Mouse (Mus musculus): ENCODE measurements at regions not wholly inside any gene's neighbourhood (a gene's known extent, or its start where the extent isn't known, plus 50 kb on each side); places are given as distances from the start of the nearest gene placed in this dataset.

DNA sequence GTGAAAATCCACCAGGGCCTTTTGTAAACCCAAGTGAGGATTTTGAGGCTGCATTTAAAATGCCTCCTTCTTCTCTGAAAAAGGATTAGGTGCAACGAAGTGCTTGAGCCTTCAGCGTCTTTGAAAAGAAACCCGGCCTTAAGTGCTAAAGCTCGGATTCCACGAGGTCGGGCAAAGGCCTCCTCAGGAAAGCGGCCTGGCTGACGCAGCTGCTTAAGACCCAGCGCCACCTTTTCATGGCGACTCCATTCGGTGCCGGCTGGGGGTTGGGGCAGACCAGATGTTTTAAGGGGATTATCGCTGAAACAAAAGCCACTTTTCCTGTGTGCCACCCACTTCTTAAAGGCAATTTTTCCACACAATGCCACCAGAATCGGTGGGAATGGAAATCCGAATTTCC, 61.6 kb upstream of the 4932438H23Rik start:
- DNase-seq: no peak

DNA sequence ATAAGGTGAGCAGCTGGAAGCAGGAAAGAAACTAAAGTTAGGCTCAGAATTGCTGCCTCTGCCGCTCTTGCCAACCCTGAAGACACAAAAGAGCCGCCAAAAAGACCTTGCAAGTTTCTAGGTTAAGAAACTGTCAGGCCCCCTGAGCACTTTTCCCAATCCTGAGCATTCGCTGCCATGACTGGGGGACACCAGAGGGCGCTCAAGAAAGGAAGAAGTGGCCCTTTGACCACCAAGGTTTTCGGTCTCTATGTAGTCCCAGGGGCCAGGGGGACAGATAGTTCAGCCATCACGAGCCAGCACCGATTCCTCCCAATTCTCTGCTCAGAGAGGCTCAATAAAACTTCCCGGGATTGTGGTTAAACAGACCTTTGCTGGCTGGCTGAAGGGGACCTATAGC, 64.6 kb upstream of the Olig2 start:
- no peak for DNase-seq

DNA sequence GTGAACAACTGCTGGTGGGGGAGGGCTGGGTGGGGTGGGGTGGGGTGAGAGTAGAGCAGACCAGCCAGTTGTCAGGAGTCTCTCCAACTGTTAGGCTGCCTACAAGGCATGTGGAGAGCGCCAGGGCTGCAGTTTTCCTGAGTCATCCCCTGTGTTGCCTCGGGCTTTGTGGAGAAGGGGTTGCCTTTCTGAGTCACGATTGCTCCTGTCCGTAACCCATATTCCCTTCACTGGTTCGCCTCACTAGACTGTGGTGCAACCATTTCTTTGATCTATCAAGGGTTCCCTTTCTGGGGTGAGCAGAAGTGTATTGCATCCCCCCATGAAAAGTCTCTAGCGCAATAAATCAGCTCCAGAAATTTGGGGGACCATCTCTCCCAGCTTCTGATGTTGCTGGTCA, 63.6 kb upstream of the Olig2 start:
- DNase-seq: no peak

DNA sequence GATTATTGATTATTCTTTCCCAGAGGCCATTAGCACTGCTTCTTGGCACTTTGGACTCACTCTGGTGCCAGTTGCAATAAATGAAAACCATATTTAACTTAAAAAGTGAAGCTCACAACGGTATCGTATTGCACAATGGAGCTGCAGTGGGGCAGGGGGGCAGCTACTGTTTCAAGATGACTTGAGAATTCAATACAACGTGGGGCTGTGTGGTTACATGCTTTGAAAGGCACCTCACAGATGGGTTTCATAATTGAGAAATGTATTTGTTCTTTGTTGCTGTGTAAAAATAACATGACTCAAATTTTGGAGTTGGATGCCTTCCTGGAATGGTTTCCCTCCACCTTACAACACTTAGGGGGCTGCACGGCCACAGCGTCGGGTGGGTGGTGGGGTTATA, 62.9 kb upstream of the Olig2 start:
- no peak for DNase-seq

DNA sequence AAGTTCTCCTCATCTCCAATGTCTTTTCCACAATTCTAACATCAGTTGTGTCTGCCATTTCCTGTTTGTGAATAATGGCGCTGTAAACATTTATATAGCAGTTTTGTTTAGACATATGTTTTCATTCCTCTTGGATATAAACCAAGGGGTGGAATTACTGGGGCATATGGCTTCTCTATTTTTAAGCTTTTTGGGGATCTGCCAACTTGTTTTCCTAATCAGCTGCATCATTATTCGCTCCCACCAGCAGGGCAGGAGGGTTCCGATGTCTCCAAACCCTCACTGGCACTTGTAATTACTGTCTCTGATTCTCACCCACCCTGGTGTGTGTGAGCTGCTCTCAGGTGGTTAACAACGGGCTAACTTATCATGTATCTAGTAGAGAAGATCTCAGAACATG, 59.4 kb upstream of the Olig2 start:
- no peak for DNase-seq

DNA sequence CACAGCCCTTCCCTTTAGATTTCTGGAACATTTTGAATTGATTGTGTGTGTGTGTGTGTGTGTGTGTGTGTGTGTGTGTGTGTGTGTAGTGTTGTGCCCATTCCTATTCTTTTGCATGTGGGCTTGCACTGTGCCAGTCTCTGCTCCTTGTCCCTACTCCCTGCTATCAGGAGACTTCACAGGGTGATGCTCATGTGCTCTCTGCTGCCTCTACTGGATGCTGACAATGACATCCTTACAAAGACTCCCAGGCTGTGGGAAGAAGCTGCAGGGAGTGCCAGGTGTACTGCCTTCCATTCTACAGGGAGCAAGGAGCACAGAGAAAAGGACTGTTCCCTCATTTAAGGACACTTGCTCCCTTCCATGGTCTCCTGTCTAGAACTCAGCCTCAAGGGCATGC, 58.4 kb upstream of the Olig2 start:
- peak in 1 of 2 experiments; percentile 9 for DNase-seq

DNA sequence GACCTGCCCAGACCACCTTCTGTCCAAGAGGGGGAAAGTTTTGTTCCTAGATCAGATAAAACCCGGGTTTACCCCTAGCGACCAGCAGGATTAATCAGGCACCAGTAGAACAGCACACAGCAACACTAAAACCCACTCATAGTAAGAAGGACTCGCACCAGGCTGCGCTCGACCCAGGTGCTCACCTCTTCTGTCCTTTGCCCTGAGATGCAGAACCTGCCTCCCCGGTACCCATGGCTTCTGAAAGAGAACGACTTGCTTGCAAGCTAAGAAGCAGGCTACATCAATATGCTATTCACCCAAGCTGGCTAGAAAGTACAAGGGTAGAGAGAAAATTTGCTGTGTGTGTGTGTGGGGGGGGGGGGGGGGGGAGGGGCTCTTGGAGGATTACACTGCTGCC, 56.9 kb upstream of the Olig2 start:
- no peak for DNase-seq

DNA sequence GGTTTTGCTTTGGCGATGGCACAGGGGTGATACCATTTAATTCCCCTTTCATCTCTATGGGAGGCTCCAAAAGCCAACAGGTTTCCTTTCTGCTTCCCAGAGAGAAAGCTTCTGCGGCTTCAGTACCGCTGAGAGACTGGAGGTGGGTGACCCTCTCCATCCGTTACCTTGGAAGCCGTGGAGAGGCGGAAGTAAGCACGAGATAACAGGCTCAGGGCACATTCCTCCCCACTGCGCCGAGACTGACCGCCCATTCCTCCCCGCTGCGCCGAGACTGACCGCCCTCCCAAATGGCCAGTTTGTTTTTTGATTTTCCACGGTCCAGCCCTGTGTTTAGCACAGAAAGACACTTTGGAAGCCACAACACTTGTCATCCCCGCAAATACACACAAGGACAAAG, 55.4 kb upstream of the Olig2 start:
- DNase-seq: no peak

DNA sequence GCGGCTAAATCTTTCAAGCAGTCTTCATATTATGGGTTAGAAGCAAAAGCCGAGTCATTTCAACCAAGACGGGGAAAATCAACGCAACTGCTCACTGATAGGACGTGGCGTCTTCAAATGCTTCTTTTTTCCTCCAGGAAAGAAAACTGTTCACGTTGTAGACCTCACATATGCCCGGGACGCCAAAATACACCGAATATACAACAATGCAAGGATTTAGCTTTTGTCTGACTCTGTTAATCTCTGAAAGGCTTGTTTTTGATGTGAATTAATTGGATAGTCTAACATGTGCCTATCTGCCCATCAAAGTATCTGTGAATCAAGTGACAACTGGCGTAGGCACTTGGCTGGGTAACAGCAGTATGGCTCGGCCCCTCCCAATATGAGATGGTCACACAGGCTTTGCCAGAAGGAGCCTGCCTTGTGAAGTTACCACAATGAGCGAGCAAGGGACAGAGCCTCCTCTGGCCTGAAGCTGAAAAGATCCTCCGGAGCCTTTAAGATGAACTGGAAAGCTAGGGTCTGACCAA, 53.3 kb upstream of the Olig2 start:
- no peak for DNase-seq

DNA sequence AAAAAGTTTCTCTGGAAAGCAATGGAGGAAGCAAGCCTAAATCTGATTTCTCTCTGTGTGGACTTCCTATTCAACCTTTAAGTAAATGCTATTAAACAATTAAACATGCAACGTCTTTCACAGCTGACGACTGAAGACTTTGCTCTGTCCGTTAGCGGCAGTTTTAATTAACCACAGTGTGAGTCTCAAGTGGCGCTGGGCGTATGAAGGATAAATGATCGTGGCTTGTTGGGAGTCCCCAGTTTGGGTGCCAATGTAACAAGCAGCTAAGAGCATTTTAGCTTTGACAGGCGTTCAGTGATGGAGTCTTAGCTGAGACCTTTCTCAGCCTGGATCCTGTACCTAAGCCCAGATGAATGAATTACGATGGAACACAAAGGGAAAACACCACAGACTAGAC, 52.7 kb upstream of the Olig2 start:
- DNase-seq: no peak

DNA sequence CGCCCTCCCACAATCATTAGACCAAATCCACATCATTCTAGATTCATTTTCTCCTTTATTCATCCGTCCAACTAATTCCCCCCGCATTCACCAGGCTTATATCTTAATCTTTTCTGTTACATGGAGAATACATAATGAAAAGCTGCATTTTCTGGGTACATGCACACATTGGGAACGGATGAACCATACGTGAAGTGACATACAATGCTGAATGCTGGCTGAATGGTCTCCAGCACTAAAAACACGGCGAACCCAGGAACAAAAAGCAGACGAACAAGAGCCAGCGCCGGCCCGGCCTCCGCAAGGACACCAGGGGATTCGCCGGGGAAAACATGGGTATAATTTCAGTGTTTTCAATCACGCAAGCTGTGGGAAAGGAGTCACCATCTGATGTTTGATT, 52.0 kb upstream of the Olig2 start:
- DNase-seq: no peak

DNA sequence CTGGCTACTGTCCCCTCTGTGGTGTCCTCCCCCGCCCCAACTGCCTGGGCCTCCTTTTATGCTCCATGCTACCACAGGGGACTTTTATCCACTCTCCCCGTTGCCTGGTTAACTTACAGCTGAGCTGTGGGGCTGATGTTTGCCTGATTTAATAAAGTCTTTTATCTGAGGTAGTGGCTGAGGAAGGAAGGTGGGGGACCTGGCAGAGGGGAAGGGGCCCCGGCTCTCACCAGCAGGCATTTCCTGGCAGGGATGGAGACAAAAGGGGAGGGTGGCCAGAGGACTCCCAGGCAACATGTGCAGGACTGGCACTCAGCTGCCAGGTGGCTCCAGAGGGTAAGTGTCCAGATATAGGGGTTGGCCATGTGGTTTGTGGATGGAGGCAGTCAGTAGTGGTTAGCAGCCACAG, 51.4 kb upstream of the Olig2 start:
- DNase-seq: no peak

DNA sequence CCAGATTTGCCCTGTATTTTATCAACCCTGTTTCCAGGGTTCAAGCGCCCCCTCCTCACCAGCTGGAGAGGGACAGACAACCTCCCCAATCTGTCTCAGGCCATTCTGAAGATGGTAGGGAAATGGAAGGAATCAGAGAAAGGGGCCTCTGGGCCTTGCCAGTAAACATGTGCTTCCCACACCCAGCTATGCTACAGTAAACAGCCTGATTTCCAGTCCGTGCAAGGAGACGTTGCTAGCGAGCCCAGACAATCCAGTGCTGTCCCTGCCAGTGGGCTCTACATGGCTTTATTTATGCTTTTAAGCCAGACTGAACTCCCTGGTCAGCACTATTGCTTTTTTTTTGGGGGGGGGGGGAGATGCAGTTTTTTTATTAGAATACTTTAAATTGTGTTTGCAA, 50.9 kb upstream of the Olig2 start:
- no peak for DNase-seq

Data from thymus, adult 18-20 months (tissue).